Mouse (Mus musculus): ENCODE measurements around the gene Gatad2a. TPM values are rescaled to one million over a fixed set of nuclear protein-coding genes. Genes with fewer than 3 reads are reported as not detected.
"Not testable (repeated sequence)": the region's sequence is repeated elsewhere in the genome, so short reads cannot be mapped to it uniquely, and the experiment has no call there.

The Gatad2a gene
- polyA plus RNA-seq, 1 experiment from 2014 or later: 54.7 TPM

- not testable (repeated sequence) for H3K36me3 ChIP-seq; H3K27ac ChIP-seq; H3K27me3 ChIP-seq (replicated peaks); H3K9me3 ChIP-seq; H3K4me2 ChIP-seq (replicated peaks); H3K4me1 ChIP-seq (replicated peaks); H3K4me3 ChIP-seq (replicated peaks); ATAC-seq; H3K9ac ChIP-seq
- WGBS: 86% methylated on average over 14 of the region's 14 CpGs
Measured at GRCm38 (mm10) chr8:70010796-70011195, 14.6 kb upstream of the Gatad2a start.

GRCm38 (mm10) chr8:70005178-70005577 lies 9.0 kb upstream of the Gatad2a start:
- ATAC-seq: no peak
- no peaks in the 10 kb centered on the region for H3K27me3 ChIP-seq (replicated peaks)
- H3K27ac ChIP-seq: no peak overlapping the region
- H3K36me3 ChIP-seq: no peaks in the 10 kb centered on the region
- H3K4me3 ChIP-seq (replicated peaks): no peak overlapping the region
- no peak overlapping the region for H3K4me2 ChIP-seq (replicated peaks)
- H3K9me3 ChIP-seq: no peaks in the 10 kb centered on the region
- H3K4me1 ChIP-seq (replicated peaks): no peaks in the 10 kb centered on the region
- 40% methylated on average over 2 of the region's 2 CpGs for WGBS
- H3K9ac ChIP-seq: no peak overlapping the region

- ATAC-seq: no peak
- Histone ChIP-seq H3K9me3 (no peaks in the 10 kb centered on the region), H3K27ac (no peak overlapping the region), H3K27me3 (replicated peaks) (no peaks in the 10 kb centered on the region), H3K4me3 (replicated peaks) (no peak overlapping the region), H3K4me2 (replicated peaks) (no peak overlapping the region), H3K4me1 (replicated peaks) (no peaks in the 10 kb centered on the region), H3K9ac (no peak overlapping the region), H3K36me3 (no peaks in the 10 kb centered on the region)
Measured at GRCm38 (mm10) chr8:70004345-70004744, 8.2 kb upstream of the Gatad2a start.

GRCm38 (mm10) chr8:70003204-70003657 lies 7.0 kb upstream of the Gatad2a start:
- Histone ChIP-seq H3K9ac (no peak overlapping the region), H3K27me3 (replicated peaks) (no peaks in the 10 kb centered on the region), H3K4me3 (replicated peaks) (no peak overlapping the region), H3K9me3 (no peaks in the 10 kb centered on the region), H3K27ac (no peak overlapping the region), H3K36me3 (no peaks in the 10 kb centered on the region), H3K4me2 (replicated peaks) (no peak overlapping the region), H3K4me1 (replicated peaks) (no peaks in the 10 kb centered on the region)
- no peak for ATAC-seq
- WGBS: 51% methylated on average over 4 of the region's 4 CpGs

GRCm38 (mm10) chr8:70001892-70002191 lies 5.7 kb upstream of the Gatad2a start:
- Histone ChIP-seq H3K4me3 (replicated peaks) (peak overlapping the region; percentile 32; the same call in 1 of the 2 replicates), H3K27ac (peak overlapping the region; percentile 89), H3K4me2 (replicated peaks) (peak overlapping the region; percentile 60; the same call in 1 of the 2 replicates)
- H3K9me3 ChIP-seq; H3K27me3 ChIP-seq (replicated peaks); H3K4me1 ChIP-seq (replicated peaks); H3K36me3 ChIP-seq; ATAC-seq; H3K9ac ChIP-seq: not testable (repeated sequence)
- WGBS: 37% methylated on average over 7 of the region's 7 CpGs

- H3K36me3 ChIP-seq: no peaks in the 10 kb centered on the region
- no peaks in the 10 kb centered on the region for H3K4me1 ChIP-seq (replicated peaks)
- H3K9me3 ChIP-seq: no peaks in the 10 kb centered on the region
- H3K4me3 ChIP-seq (replicated peaks): peak overlapping the region; percentile 32
- ATAC-seq: peak; percentile 80
- H3K4me2 ChIP-seq (replicated peaks): peak overlapping the region; percentile 60
- H3K27me3 ChIP-seq (replicated peaks): no peaks in the 10 kb centered on the region
- H3K27ac ChIP-seq: peak overlapping the region; percentile 89
- peak overlapping the region; percentile 45 for H3K9ac ChIP-seq
- WGBS: under 1% methylated on average over 16 of the region's 16 CpGs
Measured at GRCm38 (mm10) chr8:70001176-70001891, 5.2 kb upstream of the Gatad2a start.

- WGBS: 77% methylated on average over 2 of the region's 2 CpGs
- no peak overlapping the region for H3K4me2 ChIP-seq (replicated peaks)
- no peak overlapping the region for H3K27ac ChIP-seq
- no peaks in the 10 kb centered on the region for H3K36me3 ChIP-seq
- no peak overlapping the region for H3K9ac ChIP-seq
- H3K27me3 ChIP-seq (replicated peaks): no peaks in the 10 kb centered on the region
- no peak for ATAC-seq
- H3K4me3 ChIP-seq (replicated peaks): no peak overlapping the region
- no peaks in the 10 kb centered on the region for H3K9me3 ChIP-seq
- H3K4me1 ChIP-seq (replicated peaks): peaks cover under 1% of the 10 kb centered on the region; the same call in 1 of the 2 replicates
Measured at GRCm38 (mm10) chr8:70000226-70000625, 4.0 kb upstream of the Gatad2a start.

GRCm38 (mm10) chr8:69999236-69999635 lies 3.1 kb upstream of the Gatad2a start:
- H3K4me2 ChIP-seq (replicated peaks): no peak overlapping the region
- 89% methylated on average over 4 of the region's 4 CpGs for WGBS
- H3K27me3 ChIP-seq (replicated peaks): no peaks in the 10 kb centered on the region
- ATAC-seq: no peak
- peaks cover 7% of the 10 kb centered on the region; the same call in 1 of the 2 replicates for H3K4me1 ChIP-seq (replicated peaks)
- no peak overlapping the region for H3K27ac ChIP-seq
- H3K9me3 ChIP-seq: no peaks in the 10 kb centered on the region
- no peak overlapping the region for H3K4me3 ChIP-seq (replicated peaks)
- H3K9ac ChIP-seq: no peak overlapping the region
- H3K36me3 ChIP-seq: no peaks in the 10 kb centered on the region

GRCm38 (mm10) chr8:69998706-69999105 lies 2.5 kb upstream of the Gatad2a start:
- Histone ChIP-seq H3K9ac (no peak overlapping the region), H3K27me3 (replicated peaks) (no peaks in the 10 kb centered on the region), H3K36me3 (no peaks in the 10 kb centered on the region), H3K9me3 (no peaks in the 10 kb centered on the region), H3K4me2 (replicated peaks) (no peak overlapping the region), H3K4me3 (replicated peaks) (no peak overlapping the region), H3K27ac (no peak overlapping the region), H3K4me1 (replicated peaks) (peaks cover 7% of the 10 kb centered on the region; the same call in 1 of the 2 replicates)
- no peak for ATAC-seq
- WGBS: 95% methylated on average over 3 of the region's 3 CpGs

GRCm38 (mm10) chr8:69996589-69997285 lies 553 bp upstream of the Gatad2a start:
- peaks cover 7% of the 10 kb centered on the region; the same call in 1 of the 2 replicates for H3K4me1 ChIP-seq (replicated peaks)
- WGBS: 2% methylated on average over 35 of the region's 35 CpGs
- H3K4me2 ChIP-seq (replicated peaks): peak overlapping the region; percentile 73
- peak overlapping the region; percentile 87 for H3K4me3 ChIP-seq (replicated peaks)
- peak overlapping the region; percentile 66 for H3K9ac ChIP-seq
- H3K36me3 ChIP-seq: no peaks in the 10 kb centered on the region
- no peaks in the 10 kb centered on the region for H3K9me3 ChIP-seq
- ATAC-seq: no peak
- H3K27me3 ChIP-seq (replicated peaks): no peaks in the 10 kb centered on the region
- H3K27ac ChIP-seq: peak overlapping the region; percentile 79

- WGBS: 0% methylated on average over 7 of the region's 7 CpGs
- Histone ChIP-seq H3K9me3 (no peaks in the 10 kb centered on the region), H3K4me1 (replicated peaks) (peaks cover 7% of the 10 kb centered on the region; the same call in 1 of the 2 replicates), H3K4me2 (replicated peaks) (peak overlapping the region; percentile 61), H3K27ac (peak overlapping the region; percentile 95), H3K4me3 (replicated peaks) (peak overlapping the region; percentile 87), H3K9ac (peak overlapping the region; percentile 89), H3K27me3 (replicated peaks) (no peaks in the 10 kb centered on the region), H3K36me3 (no peaks in the 10 kb centered on the region)
- ATAC-seq: no peak
Measured at GRCm38 (mm10) chr8:69995422-69995775, 785 bp downstream of the Gatad2a start.

GRCm38 (mm10) chr8:69988936-69989335 lies 7.2 kb downstream of the Gatad2a start:
- not testable (repeated sequence) for H3K27me3 ChIP-seq (replicated peaks); H3K9ac ChIP-seq; H3K27ac ChIP-seq; H3K9me3 ChIP-seq; H3K4me1 ChIP-seq (replicated peaks); H3K4me2 ChIP-seq (replicated peaks); H3K36me3 ChIP-seq; H3K4me3 ChIP-seq (replicated peaks); ATAC-seq
- 94% methylated on average over 7 of the region's 7 CpGs for WGBS

GRCm38 (mm10) chr8:69987744-69988143 lies 8.4 kb downstream of the Gatad2a start:
- H3K27ac ChIP-seq: no peak overlapping the region

More at GRCm38 (mm10) chr8:69987744-69988143, 8.4 kb downstream of the Gatad2a start:
- Histone ChIP-seq H3K36me3 (no peaks in the 10 kb centered on the region), H3K9ac (no peak overlapping the region), H3K4me3 (replicated peaks) (no peak overlapping the region), H3K27me3 (replicated peaks) (no peaks in the 10 kb centered on the region), H3K4me1 (replicated peaks) (0 out of 2 replicates have a peak, but pooled peaks cover 2% of the 10 kb centered on the region), H3K9me3 (no peaks in the 10 kb centered on the region), H3K4me2 (replicated peaks) (no peak overlapping the region)
- ATAC-seq: no peak
